Mouse (Mus musculus) megakaryocyte, embryonic 14.5 days (primary cell): ENCODE measurements around the gene Cmtm8.

Source experiments
- FLI1 ChIP-seq: IDR thresholded peaks from 2 replicates; pipeline ENCODE4 v1.6.1; 2012; ENCODE audit warnings: low read length, inconsistent platforms, mixed read lengths
- GATA1 ChIP-seq: IDR thresholded peaks from 3 replicates; pipeline ENCODE4 v1.6.1; 2012; ENCODE audit warnings: mixed read lengths, low read length, inconsistent platforms, borderline replicate concordance

DNA sequence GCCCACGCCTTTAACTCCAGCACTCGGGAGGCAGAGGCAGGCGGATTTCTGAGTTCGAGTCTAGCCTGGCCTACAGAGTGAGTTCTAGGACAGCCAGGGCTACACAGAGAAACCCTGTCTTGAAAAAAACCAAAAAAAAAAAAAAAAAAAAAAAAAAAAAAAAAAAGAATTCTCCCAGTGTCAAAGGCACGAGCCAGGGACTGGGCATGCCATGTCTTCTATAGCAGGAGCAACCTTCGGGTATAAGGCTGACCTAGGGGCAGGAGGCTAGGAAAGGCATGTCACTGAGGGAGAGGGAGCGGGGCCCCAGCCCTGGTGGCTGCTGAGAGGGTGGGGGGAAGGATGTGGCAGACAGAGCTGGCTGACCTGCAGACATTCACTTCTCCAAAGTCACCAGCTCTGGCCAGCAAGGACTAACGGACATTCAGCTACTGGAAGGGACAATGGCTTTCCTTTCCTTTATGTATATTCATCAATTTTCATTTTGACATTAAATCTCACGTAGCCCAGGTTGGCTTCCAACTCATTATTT lies 50.1 kb downstream of the Cmtm8 start:
- TF ChIP-seq GATA1, result no peak
- no peak for TF ChIP-seq FLI1
